Mouse (Mus musculus): ENCODE measurements around the gene Rcan2.

DNA sequence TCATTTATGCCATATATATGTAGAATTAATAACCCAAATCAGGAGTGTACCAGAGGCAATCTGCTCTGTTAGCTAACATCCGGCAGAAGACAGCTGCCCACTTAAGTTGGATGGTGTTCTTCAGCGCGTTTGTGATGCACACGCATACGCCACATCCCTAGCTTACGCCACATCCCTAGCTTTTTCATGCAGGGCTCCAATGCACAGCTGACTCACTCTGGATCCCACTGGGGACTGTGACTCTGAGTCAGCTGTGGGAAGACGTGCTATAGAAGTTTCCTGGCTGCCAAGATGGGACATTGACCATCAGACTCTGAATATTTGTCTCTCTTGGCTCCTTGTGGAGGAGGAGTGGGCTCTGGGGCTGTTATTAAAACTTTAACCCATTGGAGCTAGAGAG lies 103.7 kb downstream of the Rcan2 start:
- TF ChIP-seq CTCF (IDR thresholded peaks at IDR 0.05; ENCODE audit: extremely low read depth, insufficient read depth, low read length) (no peak), POLR2A (IDR thresholded peaks at IDR 0.05; ENCODE audit: extremely low read depth, insufficient read depth, low read length) (no peak)
